31 mouse cellular contexts compared by ENCODE assay signal in the genomic region with DNA sequence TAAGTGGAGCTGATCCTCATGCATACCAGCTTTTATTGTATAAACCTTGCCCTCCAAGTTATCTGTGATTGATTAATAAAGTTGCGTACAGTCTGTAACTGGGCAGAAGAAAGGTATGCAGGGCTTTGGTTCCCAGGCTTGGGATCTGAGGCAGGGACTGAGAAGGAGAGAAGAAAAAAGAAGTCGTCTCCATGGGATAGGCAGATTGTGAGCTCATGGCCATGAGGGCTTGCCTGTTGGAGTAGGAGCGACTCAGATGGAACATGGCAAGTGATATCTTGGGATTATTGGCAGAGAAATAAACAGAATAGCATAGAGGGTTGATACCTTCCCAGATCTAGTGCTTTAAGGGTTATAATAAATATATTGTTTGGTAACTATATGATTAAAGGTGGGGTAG.
"Had no signal": no experiment of that assay in that cellular context is flagged by ENCODE, and none has a peak within 500 bp of the region (broad histone marks: within the 10 kb centered on the region; RNA-seq: fewer than 3 reads in every experiment).

No protein-coding gene starts in this region.

- DNase-seq: left cerebral cortex, postnatal 4 days; liver; liver, embryonic 13.5 days; liver, postnatal 0 days; lung, adult 18-20 months; lung, adult 2 months; lung, embryonic 14.5 days; lung, postnatal 10 days; lung, postnatal 14 days; lung, postnatal 36 days; lung, postnatal 4 days; midbrain, embryonic 14.5 days had no signal

- H3K9me3 ChIP-seq: limb, embryonic 10.5 days; limb, embryonic 15.5 days; liver, embryonic 15.5 days; lung, embryonic 15.5 days; midbrain, embryonic 13.5 days; neural tube, embryonic 12.5 days had no signal

- H3K9ac ChIP-seq: limb, embryonic 12.5 days; limb, embryonic 13.5 days; limb, embryonic 15.5 days; liver, embryonic 12.5 days; liver, embryonic 13.5 days; liver, embryonic 14.5 days; liver, embryonic 15.5 days; liver, postnatal 0 days; lung, embryonic 14.5 days; lung, embryonic 15.5 days; midbrain, embryonic 12.5 days; midbrain, embryonic 13.5 days; neural tube, embryonic 12.5 days had no signal

- H3K27ac ChIP-seq: left cerebral cortex, adult 2 months; limb, embryonic 10.5 days; limb, embryonic 12.5 days; limb, embryonic 13.5 days; limb, embryonic 15.5 days; liver, embryonic 12.5 days; liver, embryonic 13.5 days; liver, embryonic 14.5 days; liver, embryonic 15.5 days; lung, embryonic 15.5 days; macrophage; midbrain, embryonic 10.5 days; midbrain, embryonic 12.5 days; midbrain, embryonic 13.5 days; neural tube, embryonic 12.5 days had no signal

- H3K4me3 ChIP-seq: left cerebral cortex, adult 2 months; limb, embryonic 10.5 days; limb, embryonic 12.5 days; limb, embryonic 13.5 days; limb, embryonic 15.5 days; liver, embryonic 12.5 days; liver, embryonic 13.5 days; liver, embryonic 15.5 days; lung, embryonic 15.5 days; megakaryocyte, embryonic 14.5 days; midbrain, embryonic 10.5 days; midbrain, embryonic 12.5 days; midbrain, embryonic 13.5 days; myocyte; neural tube, embryonic 12.5 days had no signal

- H3K27me3 ChIP-seq: limb, embryonic 12.5 days; limb, embryonic 13.5 days; limb, embryonic 15.5 days; liver, embryonic 12.5 days; liver, embryonic 13.5 days; liver, embryonic 15.5 days; lung, embryonic 15.5 days; megakaryocyte, embryonic 14.5 days; midbrain, embryonic 12.5 days; midbrain, embryonic 13.5 days; neural tube, embryonic 12.5 days had no signal

- H3K36me3 ChIP-seq: limb, embryonic 10.5 days; limb, embryonic 12.5 days; limb, embryonic 13.5 days; limb, embryonic 15.5 days; liver, embryonic 12.5 days; liver, embryonic 13.5 days; liver, embryonic 15.5 days; lung, embryonic 15.5 days; midbrain, embryonic 10.5 days; midbrain, embryonic 12.5 days; midbrain, embryonic 13.5 days; neural tube, embryonic 12.5 days had no signal

- ATAC-seq: liver, embryonic 12.5 days; liver, postnatal 0 days; lung, postnatal 0 days; midbrain, embryonic 13.5 days; midbrain, embryonic 16.5 days had no signal

- H3K4me1 ChIP-seq: limb, embryonic 10.5 days; limb, embryonic 12.5 days; limb, embryonic 13.5 days; limb, embryonic 15.5 days; liver, embryonic 12.5 days; liver, embryonic 13.5 days; liver, embryonic 15.5 days; lung, embryonic 15.5 days; megakaryocyte, embryonic 14.5 days; midbrain, embryonic 12.5 days; midbrain, embryonic 13.5 days; neural tube, embryonic 12.5 days had no signal

- H3K4me2 ChIP-seq: limb, embryonic 12.5 days; limb, embryonic 13.5 days; limb, embryonic 15.5 days; liver, embryonic 11.5 days; liver, embryonic 12.5 days; liver, embryonic 13.5 days; liver, embryonic 15.5 days; lung, embryonic 14.5 days; lung, embryonic 15.5 days; midbrain, embryonic 12.5 days; midbrain, embryonic 13.5 days; neural tube, embryonic 12.5 days had no signal
